Mouse (Mus musculus) liver, adult 2 months (tissue): ENCODE measurements around the gene Zc3h14. TPM values are rescaled to one million over a fixed set of nuclear protein-coding genes. Genes with fewer than 3 reads are reported as not detected.
A peak's percentile ranks its signal among the peaks of the same experiment; 100 is the strongest.

Source experiments
- DNase-seq: peaks from one replicate; pipeline ENCODE4 v3.0.0-alpha.2; 2011; ENCODE audit warnings: low read depth, low spot score; ENCODE audit errors: extremely low read depth
- H3K27ac ChIP-seq: fragments of 200-500 bp; replicated peaks from 2 replicates; pipeline ENCODE4 v1.5.1; 2012; ENCODE audit warnings: low read depth, mild to moderate bottlenecking, control low read depth, inconsistent platforms, low read length; ENCODE audit not compliant: insufficient read depth
- H3K27me3 ChIP-seq: fragments of 200-500 bp; 2 replicates; pipeline ENCODE4 v1.6.1; 2012; ENCODE audit warnings: mild to moderate bottlenecking, moderate library complexity, low read length, inconsistent platforms; ENCODE audit not compliant: control insufficient read depth, insufficient read depth
- H3K36me3 ChIP-seq: fragments of 200-500 bp; 2 replicates; pipeline ENCODE4 v1.6.1; 2012; ENCODE audit warnings: low read length, inconsistent platforms; ENCODE audit not compliant: control insufficient read depth, insufficient read depth
- H3K4me1 ChIP-seq: fragments of 200-500 bp; 2 replicates; pipeline ENCODE4 v1.6.1; 2011; ENCODE audit warnings: low read length; ENCODE audit not compliant: control insufficient read depth, insufficient read depth
- H3K4me3 ChIP-seq: fragments of 200-500 bp; 2 replicates; pipeline ENCODE4 v1.5.1; 2011; ENCODE audit warnings: low read depth, mild to moderate bottlenecking, control low read depth, low read length, moderate library complexity; ENCODE audit not compliant: insufficient read depth
- H3K79me2 ChIP-seq: fragments of 200-500 bp; 2 replicates; pipeline ENCODE4 v1.6.1; 2012; ENCODE audit warnings: inconsistent platforms, mild to moderate bottlenecking, low read length, moderate library complexity; ENCODE audit not compliant: control insufficient read depth, insufficient read depth
- H3K9ac ChIP-seq: fragments of 200-500 bp; 2 replicates; pipeline ENCODE4 v1.6.1; 2012; ENCODE audit warnings: low read depth, mild to moderate bottlenecking, control low read depth, inconsistent platforms, low read length
- CTCF ChIP-seq: fragments of 200-500 bp; IDR thresholded peaks from 2 replicates; pipeline ENCODE4 v1.5.1; 2011; ENCODE audit warnings: low read depth, low read length, control low read depth
- POLR2A ChIP-seq: fragments of 200-500 bp; IDR thresholded peaks from 2 replicates; pipeline ENCODE4 v1.6.1; 2011; ENCODE audit warnings: low read length, control low read depth; ENCODE audit not compliant: insufficient read depth; ENCODE audit errors: extremely low read depth
- WGBS: fragments of 180-500 bp; shearing (Covaris S2); methylation state at CpG from one replicate; pipeline ENCODE4 v1.1.7; 2018; 5-methylcytosine and 5-hydroxymethylcytosine counted together
- polyA plus RNA-seq: library from polyadenylated mRNA; depleted of rRNA; stranded (reverse); fragments of >200 nt; gene quantifications from 2 replicates; pipeline ENCODE4 v1.2.3, GENCODE M21; 2012; rRNA removed
- total RNA-seq: library from RNA; depleted of rRNA; stranded (reverse); fragments of >200 nt; gene quantifications from 2 replicates; pipeline ENCODE4 v1.2.3, GENCODE M21; 2014; rRNA removed

The Zc3h14 gene
- total RNA-seq (47.1 and 53.7 TPM in 2 replicates), polyA plus RNA-seq (21.9 and 22.7 TPM in 2 replicates)

- under 1% methylated on average over 75 of the region's 87 CpGs for whole genome bisulfite sequencing
- H3K4me1 ChIP-seq = peaks cover 5% of the 10 kb centered on the region
Measured at GRCm38 (mm10) chr12:98746746-98747379, at the start of gene Zc3h14. Gene Zc3h14, plus strand, starts transcription at chr12:98746964.

GRCm38 (mm10) chr12:98697202-98697601, 49.6 kb upstream of the Zc3h14 start:
- no peak for DNase-seq
- Histone ChIP-seq H3K4me1 (no peaks in the 10 kb centered on the region), H3K79me2 (no peaks in the 10 kb centered on the region), H3K27me3 (no peaks in the 10 kb centered on the region), H3K4me3 (no peak overlapping the region), H3K36me3 (peaks cover 34% of the 10 kb centered on the region), H3K9ac (no peak overlapping the region), H3K27ac (no peak overlapping the region)
- 87% methylated on average over 5 of the region's 5 CpGs for WGBS
- TF ChIP-seq CTCF (no peak), POLR2A (no peak)

More at GRCm38 (mm10) chr12:98746746-98747379, at the start of gene Zc3h14:
- DNase-seq = peak; percentile 76
- Histone ChIP-seq H3K27me3 (no peaks in the 10 kb centered on the region), H3K27ac (peak within 1 kb of the TSS; percentile 52), H3K9ac (peak within 1 kb of the TSS; percentile 99), H3K36me3 (0 out of 2 replicates have a peak, but pooled peaks cover under 1% of the 10 kb centered on the region), H3K79me2 (peaks cover 12% of the 10 kb centered on the region; the same call in 1 of the 2 replicates), H3K4me3 (peak within 1 kb of the TSS; percentile 90)
- TF ChIP-seq POLR2A (no peak), CTCF (peak; percentile 60; the same call in 1 of the 2 replicates)

- Histone ChIP-seq H3K79me2 (no peaks in the 10 kb centered on the region), H3K4me1 (no peaks in the 10 kb centered on the region), H3K27me3 (no peaks in the 10 kb centered on the region), H3K9ac (no peak overlapping the region), H3K27ac (no peak overlapping the region), H3K36me3 (peaks cover 23% of the 10 kb centered on the region), H3K4me3 (no peak overlapping the region)
- TF ChIP-seq CTCF = no peak
- TF ChIP-seq POLR2A = no peak
- WGBS = 96% methylated on average over 9 of the region's 9 CpGs
- no peak for DNase-seq
Measured at GRCm38 (mm10) chr12:98701564-98701963, 45.2 kb upstream of the Zc3h14 start.

- DNase-seq = no peak
- TF ChIP-seq POLR2A = no peak
- no peak for TF ChIP-seq CTCF
Measured at GRCm38 (mm10) chr12:98703554-98703953, 43.2 kb upstream of the Zc3h14 start.

GRCm38 (mm10) chr12:98703961-98704360, 42.8 kb upstream of the Zc3h14 start:
- H3K27me3 ChIP-seq = no peaks in the 10 kb centered on the region
- no peaks in the 10 kb centered on the region for H3K4me1 ChIP-seq
- H3K79me2 ChIP-seq = 0 out of 2 replicates have a peak, but pooled peaks cover 3% of the 10 kb centered on the region
- 90% methylated on average over 10 of the region's 10 CpGs for WGBS
- H3K27ac ChIP-seq = no peak overlapping the region
- no peak overlapping the region for H3K9ac ChIP-seq
- TF ChIP-seq CTCF = no peak
- TF ChIP-seq POLR2A = no peak
- H3K36me3 ChIP-seq = peaks cover 23% of the 10 kb centered on the region
- DNase-seq = no peak
- H3K4me3 ChIP-seq = no peak overlapping the region

More at GRCm38 (mm10) chr12:98703554-98703953, 43.2 kb upstream of the Zc3h14 start:
- H3K27me3 ChIP-seq = no peaks in the 10 kb centered on the region
- no peak overlapping the region for H3K9ac ChIP-seq
- WGBS = 69% methylated on average over 2 of the region's 2 CpGs
- H3K36me3 ChIP-seq = peaks cover 19% of the 10 kb centered on the region
- no peak overlapping the region for H3K4me3 ChIP-seq
- no peak overlapping the region for H3K27ac ChIP-seq
- H3K79me2 ChIP-seq = no peaks in the 10 kb centered on the region
- H3K4me1 ChIP-seq = no peaks in the 10 kb centered on the region

GRCm38 (mm10) chr12:98712819-98713218, 33.9 kb upstream of the Zc3h14 start:
- 98% methylated on average over 6 of the region's 6 CpGs for WGBS
- no peak overlapping the region for H3K9ac ChIP-seq
- no peaks in the 10 kb centered on the region for H3K27me3 ChIP-seq
- H3K4me3 ChIP-seq = no peak overlapping the region
- no peak overlapping the region for H3K27ac ChIP-seq
- peaks cover 18% of the 10 kb centered on the region for H3K4me1 ChIP-seq
- TF ChIP-seq CTCF (no peak), POLR2A (no peak)
- H3K36me3 ChIP-seq = peaks cover 9% of the 10 kb centered on the region
- peaks cover 7% of the 10 kb centered on the region; the same call in 1 of the 2 replicates for H3K79me2 ChIP-seq
- DNase-seq = no peak
